Mouse (Mus musculus): Measurements from ENCODE around the gene Cuedc1. TPM values are rescaled to one million over a fixed set of nuclear protein-coding genes. Genes with fewer than 3 reads are reported as not detected.

Gene Cuedc1
- polyA plus RNA-seq, 1 experiment from 2014 or later, result 16.8 TPM

DNA sequence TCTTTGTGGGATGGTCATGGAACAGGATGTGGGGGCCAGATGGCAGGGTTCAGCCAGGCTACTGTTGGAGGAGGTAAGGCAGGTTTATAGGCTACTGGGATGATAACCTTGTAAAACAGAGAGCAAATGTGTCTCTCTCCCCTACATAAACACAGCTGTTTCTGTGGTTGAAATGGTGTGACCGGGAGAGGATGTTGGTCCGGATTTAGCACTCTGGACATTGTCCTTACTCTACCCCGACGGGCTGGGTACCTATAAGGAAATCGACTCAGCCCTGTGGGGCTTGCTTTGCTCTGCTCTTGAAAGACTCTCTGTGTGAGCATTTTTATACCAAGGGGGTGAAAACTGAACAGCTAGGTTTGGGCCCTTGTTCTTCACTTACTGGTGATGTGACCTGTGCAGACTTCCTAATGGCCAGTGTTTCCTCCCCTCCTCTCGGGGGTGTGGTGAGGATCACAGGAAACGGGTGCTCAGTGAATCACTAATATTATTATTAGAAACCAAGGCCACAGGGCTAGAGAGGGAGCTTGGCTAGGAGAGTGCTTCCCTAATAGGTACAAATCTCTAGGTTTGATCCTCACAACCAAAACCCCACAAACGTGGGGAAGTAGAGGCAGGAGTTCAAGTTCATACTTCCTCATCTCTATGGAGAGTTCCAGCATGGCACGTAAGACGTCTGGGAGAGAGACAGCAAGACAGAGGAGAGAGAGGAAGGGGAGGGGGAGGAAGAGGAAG is 19.7 kb downstream of the Cuedc1 start:
- H3K4me2 ChIP-seq, result no peak overlapping the region
- no peaks in the 10 kb centered on the region for H3K27me3 ChIP-seq (ENCODE audit: insufficient read depth, low read length)
- no peak for TF ChIP-seq CTCF (IDR thresholded peaks at IDR 0.05; ENCODE audit: low read depth)
- no peak overlapping the region for H3K4me3 ChIP-seq (ENCODE audit: low read depth, low read length)
- H3K36me3 ChIP-seq (ENCODE audit: insufficient read depth), result no peaks in the 10 kb centered on the region
- H3K4me1 ChIP-seq (ENCODE audit: insufficient read depth), result peaks cover 36% of the 10 kb centered on the region
- WGBS, result 31% methylated on average over 10 of the region's 10 CpGs
- H3K27ac ChIP-seq (ENCODE audit: low read depth), result peak overlapping the region; percentile 96; the same call in 1 of the 2 replicates
- no peak for ATAC-seq (ENCODE audit: insufficient read depth)
- DNase-seq, result peak; percentile 51
- H3K9ac ChIP-seq, result no peak overlapping the region
- no peaks in the 10 kb centered on the region for H3K9me3 ChIP-seq (ENCODE audit: low read depth, low read length)

DNA sequence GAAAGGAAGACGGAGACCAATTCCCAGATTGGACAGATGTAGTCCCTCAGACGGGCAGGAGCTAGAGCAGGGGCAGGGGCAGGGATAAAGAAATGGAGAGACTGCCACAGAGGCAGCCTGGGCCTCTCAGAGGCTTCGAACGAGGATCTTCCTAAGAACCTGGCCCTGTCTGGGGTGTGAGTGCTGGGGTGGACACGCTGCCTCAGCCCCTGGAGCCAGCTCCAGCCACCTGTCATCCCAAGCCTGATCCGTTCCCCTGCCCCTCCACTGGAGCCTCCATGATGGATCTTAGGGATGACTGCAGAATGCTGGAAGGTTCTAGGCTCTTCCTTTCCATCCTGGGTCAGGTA is 20.2 kb downstream of the Cuedc1 start:
- ATAC-seq (ENCODE audit: insufficient read depth), result no peak
- WGBS, result 38% methylated on average over 6 of the region's 6 CpGs
- Histone ChIP-seq H3K4me2 (peak overlapping the region; percentile 26; the same call in 1 of the 2 replicates), H3K4me3 (ENCODE audit: low read depth, low read length) (no peak overlapping the region), H3K9ac (no peak overlapping the region; the same call in 1 of the 2 replicates), H3K36me3 (ENCODE audit: insufficient read depth) (no peaks in the 10 kb centered on the region), H3K9me3 (ENCODE audit: low read depth, low read length) (no peaks in the 10 kb centered on the region), H3K4me1 (ENCODE audit: insufficient read depth) (peaks cover 36% of the 10 kb centered on the region), H3K27me3 (ENCODE audit: insufficient read depth, low read length) (no peaks in the 10 kb centered on the region), H3K27ac (ENCODE audit: low read depth) (peak overlapping the region; percentile 96)
- DNase-seq, result no peak
- no peak for TF ChIP-seq CTCF (IDR thresholded peaks at IDR 0.05; ENCODE audit: low read depth)

DNA sequence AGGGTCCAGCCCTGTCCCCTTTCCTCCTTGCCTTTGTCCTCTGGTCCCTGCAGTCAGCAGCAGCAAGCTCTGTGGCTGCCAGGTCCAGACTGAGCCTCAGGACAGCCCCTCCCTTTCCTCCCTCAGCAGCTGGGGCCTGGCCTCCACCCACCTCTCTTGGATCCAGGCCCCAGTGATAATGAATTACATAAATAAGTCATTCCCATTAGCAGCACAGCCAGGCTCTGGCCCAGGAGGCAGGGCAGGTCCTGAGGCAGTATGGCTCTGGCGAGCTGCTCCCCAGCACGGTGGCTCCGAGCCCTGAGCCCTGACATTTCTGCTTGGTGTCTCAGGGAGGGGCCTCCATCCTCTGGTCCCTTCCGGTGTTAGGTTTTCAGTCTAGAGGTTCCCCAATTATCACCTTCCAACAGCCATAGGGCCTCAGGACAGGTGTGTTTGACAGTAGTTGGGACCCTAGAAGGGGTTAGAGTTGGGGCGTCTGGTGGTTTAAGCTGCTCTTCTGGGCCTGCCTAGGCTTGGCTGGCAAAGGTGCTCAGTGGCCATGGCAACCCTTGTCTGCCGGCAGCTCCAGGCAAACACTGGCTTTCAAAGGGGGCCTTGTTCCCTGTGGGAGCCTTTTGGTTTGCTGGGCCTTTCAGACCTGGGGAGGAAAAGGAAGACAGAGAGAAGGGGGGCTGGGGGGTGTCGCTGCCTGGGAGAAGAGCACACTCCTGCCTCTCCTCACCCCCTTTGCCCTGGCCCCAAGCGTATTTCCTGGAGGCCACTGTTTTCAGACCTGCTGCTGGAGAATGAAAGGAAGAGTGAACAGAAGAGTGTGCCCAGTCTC is 21.2 kb downstream of the Cuedc1 start:
- no peaks in the 10 kb centered on the region for H3K9me3 ChIP-seq (ENCODE audit: low read depth, low read length)
- H3K4me3 ChIP-seq (ENCODE audit: low read depth, low read length), result no peak overlapping the region
- peak overlapping the region; percentile 26 for H3K4me2 ChIP-seq
- H3K4me1 ChIP-seq (ENCODE audit: insufficient read depth), result peaks cover 33% of the 10 kb centered on the region
- no peaks in the 10 kb centered on the region for H3K27me3 ChIP-seq (ENCODE audit: insufficient read depth, low read length)
- ATAC-seq (ENCODE audit: insufficient read depth) (peak; percentile 82), DNase-seq (peak; percentile 82)
- WGBS, result 13% methylated on average over 8 of the region's 8 CpGs
- peak overlapping the region; percentile 24 for H3K9ac ChIP-seq
- no peaks in the 10 kb centered on the region for H3K36me3 ChIP-seq (ENCODE audit: insufficient read depth)
- TF ChIP-seq CTCF (IDR thresholded peaks at IDR 0.05; ENCODE audit: low read depth), result no peak
- peak overlapping the region; percentile 96 for H3K27ac ChIP-seq (ENCODE audit: low read depth)

DNA sequence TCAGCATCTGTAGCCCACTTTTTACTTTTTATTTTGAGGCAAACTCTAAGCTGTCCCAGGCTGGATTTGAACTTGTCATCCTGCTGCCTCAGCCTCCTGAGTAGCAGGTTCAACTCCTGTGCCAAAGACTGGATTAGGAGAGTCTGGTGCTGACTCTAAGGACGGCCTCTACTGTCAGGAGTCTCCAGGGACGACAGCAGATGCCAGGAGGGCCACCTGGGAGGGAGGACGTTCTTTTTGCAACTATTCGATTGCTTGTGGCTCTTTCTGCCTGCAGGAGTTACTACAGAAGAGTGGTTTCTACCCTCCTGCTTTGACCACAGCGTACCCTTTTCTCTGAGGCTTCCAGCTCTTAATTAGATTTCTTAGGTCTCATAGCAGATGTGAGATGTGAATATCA is 24.7 kb downstream of the Cuedc1 start:
- H3K27ac ChIP-seq (ENCODE audit: low read depth), result no peak overlapping the region
- H3K27me3 ChIP-seq (ENCODE audit: insufficient read depth, low read length), result no peaks in the 10 kb centered on the region
- TF ChIP-seq CTCF (IDR thresholded peaks at IDR 0.05; ENCODE audit: low read depth), result no peak
- H3K36me3 ChIP-seq (ENCODE audit: insufficient read depth), result no peaks in the 10 kb centered on the region
- H3K9ac ChIP-seq, result no peak overlapping the region
- H3K4me1 ChIP-seq (ENCODE audit: insufficient read depth), result peaks cover 23% of the 10 kb centered on the region
- no peaks in the 10 kb centered on the region for H3K9me3 ChIP-seq (ENCODE audit: low read depth, low read length)
- ATAC-seq (ENCODE audit: insufficient read depth) (no peak), DNase-seq (no peak)
- 64% methylated on average over 5 of the region's 5 CpGs for WGBS
- H3K4me2 ChIP-seq, result no peak overlapping the region
- H3K4me3 ChIP-seq (ENCODE audit: low read depth, low read length), result no peak overlapping the region

DNA sequence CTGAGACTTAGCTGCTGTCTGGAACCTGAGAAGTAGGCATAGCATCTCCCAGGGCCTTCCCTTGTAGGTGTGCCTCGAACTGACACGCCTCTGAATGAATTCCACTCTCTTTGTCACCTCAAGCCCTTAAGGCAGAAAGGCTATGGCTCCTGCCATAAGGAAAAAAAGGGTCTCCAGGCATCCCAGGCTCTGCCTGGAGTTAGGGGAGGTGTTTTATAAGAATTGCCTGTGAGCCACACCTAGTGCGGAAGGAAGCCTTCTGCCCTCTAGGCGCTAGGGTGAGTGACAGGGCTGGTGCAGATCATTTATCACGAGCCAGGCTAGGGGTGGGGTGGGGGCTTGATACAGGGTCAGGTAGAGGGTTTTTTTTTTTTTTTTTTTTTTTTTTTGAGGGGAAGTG is 25.2 kb downstream of the Cuedc1 start:
- 68% methylated on average over 5 of the region's 5 CpGs for WGBS
- peaks cover 18% of the 10 kb centered on the region for H3K4me1 ChIP-seq (ENCODE audit: insufficient read depth)
- no peaks in the 10 kb centered on the region for H3K27me3 ChIP-seq (ENCODE audit: insufficient read depth, low read length)
- H3K9me3 ChIP-seq (ENCODE audit: low read depth, low read length), result no peaks in the 10 kb centered on the region
- H3K36me3 ChIP-seq (ENCODE audit: insufficient read depth), result no peaks in the 10 kb centered on the region
- H3K4me2 ChIP-seq, result no peak overlapping the region
- no peak overlapping the region for H3K4me3 ChIP-seq (ENCODE audit: low read depth, low read length)
- no peak overlapping the region for H3K9ac ChIP-seq
- DNase-seq (no peak), ATAC-seq (ENCODE audit: insufficient read depth) (no peak)
- no peak overlapping the region for H3K27ac ChIP-seq (ENCODE audit: low read depth)
- no peak for TF ChIP-seq CTCF (IDR thresholded peaks at IDR 0.05; ENCODE audit: low read depth)

DNA sequence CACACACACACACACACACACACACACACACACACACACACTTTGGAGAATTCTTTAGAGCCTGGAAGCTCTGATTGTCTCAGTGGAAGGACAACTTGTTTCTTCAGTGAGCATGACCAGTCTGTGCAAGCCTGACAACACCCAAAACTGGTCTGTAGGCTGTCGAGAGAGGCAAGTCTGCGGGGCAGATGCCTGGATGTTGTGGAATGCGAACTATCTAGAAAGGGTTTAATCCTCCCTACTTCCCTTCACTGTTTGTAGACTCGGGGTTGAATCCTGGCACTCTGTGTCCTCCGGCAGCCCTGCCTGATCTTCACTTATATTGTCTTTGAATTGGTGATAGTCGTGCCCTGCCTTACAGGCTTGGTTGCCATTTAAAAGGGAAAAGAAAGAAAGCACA is 25.9 kb downstream of the Cuedc1 start:
- H3K27me3 ChIP-seq (ENCODE audit: insufficient read depth, low read length), result no peaks in the 10 kb centered on the region
- ATAC-seq (ENCODE audit: insufficient read depth), result no peak
- DNase-seq, result no peak
- no peak for TF ChIP-seq CTCF (IDR thresholded peaks at IDR 0.05; ENCODE audit: low read depth)
- no peaks in the 10 kb centered on the region for H3K36me3 ChIP-seq (ENCODE audit: insufficient read depth)
- no peak overlapping the region for H3K4me3 ChIP-seq (ENCODE audit: low read depth, low read length)
- H3K27ac ChIP-seq (ENCODE audit: low read depth), result peak overlapping the region; percentile 9; the same call in 1 of the 2 replicates
- H3K4me2 ChIP-seq, result no peak overlapping the region
- H3K9me3 ChIP-seq (ENCODE audit: low read depth, low read length), result no peaks in the 10 kb centered on the region
- WGBS, result 22% methylated on average over 6 of the region's 6 CpGs
- H3K9ac ChIP-seq, result no peak overlapping the region
- H3K4me1 ChIP-seq (ENCODE audit: insufficient read depth), result peaks cover 11% of the 10 kb centered on the region

DNA sequence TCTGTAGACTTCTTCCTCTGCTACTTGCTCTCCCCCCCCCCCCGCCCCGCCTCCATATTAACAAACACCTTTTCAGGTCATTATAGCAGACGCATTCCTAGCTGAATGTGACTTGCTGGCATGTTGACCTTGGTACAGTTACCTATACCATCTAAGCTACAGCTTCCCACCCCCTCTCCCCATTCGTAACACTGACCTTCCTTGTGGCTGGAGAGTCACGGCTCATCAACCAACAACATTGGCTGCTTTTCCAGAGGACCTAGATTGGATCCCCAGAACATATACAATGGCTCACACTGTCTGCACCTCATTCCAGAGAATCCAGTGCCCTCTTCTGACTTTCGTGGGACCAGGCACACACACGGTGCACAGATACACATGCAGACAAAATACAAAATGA is 27.6 kb downstream of the Cuedc1 start:
- H3K27me3 ChIP-seq (ENCODE audit: insufficient read depth, low read length), result no peaks in the 10 kb centered on the region
- ATAC-seq (ENCODE audit: insufficient read depth), result no peak
- H3K27ac ChIP-seq (ENCODE audit: low read depth), result peak overlapping the region; percentile 63
- TF ChIP-seq CTCF (IDR thresholded peaks at IDR 0.05; ENCODE audit: low read depth), result no peak
- WGBS, result 47% methylated on average over 7 of the region's 7 CpGs
- H3K36me3 ChIP-seq (ENCODE audit: insufficient read depth), result no peaks in the 10 kb centered on the region
- DNase-seq, result no peak
- no peaks in the 10 kb centered on the region for H3K9me3 ChIP-seq (ENCODE audit: low read depth, low read length)
- H3K4me1 ChIP-seq (ENCODE audit: insufficient read depth), result no peaks in the 10 kb centered on the region
- no peak overlapping the region for H3K4me3 ChIP-seq (ENCODE audit: low read depth, low read length)
- no peak overlapping the region for H3K9ac ChIP-seq
- H3K4me2 ChIP-seq, result no peak overlapping the region

All from lung, embryonic 14.5 days (tissue).